Mouse (Mus musculus) lung, embryonic 16.5 days (tissue): Measurements from ENCODE around the gene Gid4. TPM values are rescaled to one million over a fixed set of nuclear protein-coding genes. Genes with fewer than 3 reads are reported as not detected.
"Not testable (repeated sequence)": the region's sequence is repeated elsewhere in the genome, so short reads cannot be mapped to it uniquely, and the experiment has no call there.

ENCODE experiments used
- ATAC-seq: fragments of 200-750 bp; cut with Nextera tagmentation; 2 replicates; pipeline ENCODE4 v1.8.0; 2017; ENCODE audit warnings: low read depth, mild to moderate bottlenecking, moderate library complexity
- H3K27ac ChIP-seq: fragments of 300-500 bp; sonication (generic); 2 replicates; pipeline ENCODE4 v1.5.1; 2014; ENCODE audit warnings: mild to moderate bottlenecking, control low read depth, low read length
- H3K27me3 ChIP-seq: fragments of 300-500 bp; sonication (generic); 2 replicates; pipeline ENCODE4 v1.6.1; 2014; ENCODE audit warnings: low read depth, low read length, mixed read lengths; ENCODE audit not compliant: control insufficient read depth, insufficient read depth
- H3K36me3 ChIP-seq: fragments of 300-500 bp; sonication (generic); 2 replicates; pipeline ENCODE4 v1.6.1; 2014; ENCODE audit warnings: low read length; ENCODE audit not compliant: control insufficient read depth, insufficient read depth
- H3K4me1 ChIP-seq: fragments of 300-500 bp; sonication (generic); replicated peaks from 2 replicates; pipeline ENCODE4 v1.6.1; 2014; ENCODE audit warnings: low read length, mixed read lengths; ENCODE audit not compliant: control insufficient read depth, insufficient read depth
- H3K4me2 ChIP-seq: fragments of 300-500 bp; sonication (generic); 2 replicates; pipeline ENCODE4 v1.6.1; 2014; ENCODE audit warnings: low read depth, low read length, control low read depth
- H3K4me3 ChIP-seq: fragments of 300-500 bp; sonication (generic); 2 replicates; pipeline ENCODE4 v1.5.1; 2014; ENCODE audit warnings: mild to moderate bottlenecking, low read length, control low read depth
- H3K9ac ChIP-seq: fragments of 300-500 bp; sonication (generic); 2 replicates; pipeline ENCODE4 v1.6.1; 2014; ENCODE audit warnings: low read length, control low read depth
- H3K9me3 ChIP-seq: fragments of 300-500 bp; sonication (generic); 2 replicates; pipeline ENCODE4 v1.6.1; 2016; ENCODE audit warnings: low read length; ENCODE audit not compliant: control insufficient read depth
- WGBS: fragments of 180-500 bp; shearing (Covaris S2); extraction: QIAGEN DNeasy Blood & Tissue Kit; methylation state at CpG from one replicate; pipeline ENCODE4 v1.1.7; 2014; 5-methylcytosine and 5-hydroxymethylcytosine counted together
- polyA plus RNA-seq: library from polyadenylated mRNA; unstranded; fragments of >200 nt; fragmentation: Nextera tagmentation; extraction: Ambion mirVana; gene quantifications from 2 replicates; pipeline ENCODE4 v1.2.1, GENCODE M21; 2015

The Gid4 gene
- polyA plus RNA-seq, 1 experiment from 2014 or later: 22.3 TPM

DNA sequence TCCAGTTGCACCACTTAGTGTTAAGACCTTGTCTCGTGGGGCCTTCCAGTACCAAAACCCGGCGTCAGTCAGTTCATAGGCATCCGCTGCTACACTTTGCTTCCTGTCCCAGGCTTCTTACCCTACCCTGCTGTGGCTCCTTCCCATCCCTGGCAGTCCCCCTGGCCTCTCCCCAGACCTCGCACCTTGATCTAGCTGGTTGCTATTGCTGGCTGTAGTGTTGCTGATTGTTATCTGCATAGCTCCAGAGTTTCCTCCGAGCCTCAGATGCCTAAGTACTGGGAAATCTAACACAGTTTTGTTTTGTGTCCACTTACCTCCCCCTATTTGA, 1.5 kb downstream of the Gid4 start:
- H3K27me3 ChIP-seq: no peaks in the 10 kb centered on the region
- ATAC-seq: no peak
- no peaks in the 10 kb centered on the region for H3K36me3 ChIP-seq
- H3K4me3 ChIP-seq: peak overlapping the region; percentile 64
- peak overlapping the region; percentile 72 for H3K4me2 ChIP-seq
- H3K4me1 ChIP-seq: peaks cover 18% of the 10 kb centered on the region
- H3K27ac ChIP-seq: no peak overlapping the region
- H3K9ac ChIP-seq: peak overlapping the region; percentile 98
- WGBS: 3% methylated on average over 6 of the region's 6 CpGs
- H3K9me3 ChIP-seq: no peaks in the 10 kb centered on the region

DNA sequence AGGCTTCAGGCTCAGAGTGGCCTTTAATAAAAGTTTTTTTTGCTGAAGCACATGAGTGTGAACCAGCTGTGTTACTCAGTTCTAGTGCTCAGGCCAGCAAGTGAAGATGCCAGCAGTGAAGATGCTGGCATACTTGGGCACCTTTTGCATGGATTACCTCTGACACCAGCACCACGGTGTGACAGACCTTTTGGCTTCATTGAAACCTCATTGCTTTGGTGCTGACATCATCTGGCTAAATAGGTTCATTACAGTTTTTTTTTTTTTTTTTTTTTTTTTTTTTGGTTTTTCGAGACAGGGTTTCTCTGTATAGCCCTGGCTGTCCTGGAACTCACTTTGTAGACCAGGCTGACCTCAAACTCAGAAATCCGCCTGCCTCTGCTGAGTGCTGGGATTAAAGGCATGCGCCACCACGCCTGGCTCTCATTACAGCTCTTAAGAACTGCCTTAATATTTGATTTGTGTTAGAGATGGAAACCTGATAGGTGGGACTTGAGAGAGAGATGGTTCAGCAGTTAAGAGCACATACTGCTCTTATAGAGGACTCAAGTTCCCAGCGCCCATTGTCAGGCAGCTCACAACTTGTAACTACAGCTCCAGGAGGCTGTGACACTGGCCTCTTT, 5.2 kb downstream of the Gid4 start:
- Histone ChIP-seq H3K27me3 (no peaks in the 10 kb centered on the region), H3K4me1 (peaks cover 10% of the 10 kb centered on the region), H3K9ac (no peak overlapping the region), H3K9me3 (no peaks in the 10 kb centered on the region), H3K4me2 (no peak overlapping the region), H3K36me3 (no peaks in the 10 kb centered on the region), H3K4me3 (no peak overlapping the region), H3K27ac (no peak overlapping the region)
- WGBS: 62% methylated on average over 5 of the region's 6 CpGs
- no peak for ATAC-seq

DNA sequence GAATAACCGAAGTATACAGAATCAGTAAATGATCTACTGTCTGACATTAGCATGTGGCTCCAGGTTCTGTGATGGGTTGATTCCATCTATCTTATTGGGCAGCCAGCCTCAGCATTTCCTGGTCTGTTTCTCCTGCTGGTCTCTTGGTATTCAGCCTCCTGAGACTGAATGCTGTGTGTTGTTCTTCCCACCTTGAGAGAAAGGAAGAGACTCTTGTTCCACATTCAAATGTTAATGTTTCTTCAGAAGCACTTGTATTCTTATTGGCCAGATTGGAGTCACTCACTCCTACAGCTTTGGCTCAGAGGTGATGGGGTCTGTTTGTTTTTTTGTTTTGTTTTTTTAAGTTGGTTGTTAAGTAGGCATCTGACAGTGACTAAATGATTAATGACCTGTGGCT, 6.1 kb downstream of the Gid4 start:
- Histone ChIP-seq H3K9me3 (no peaks in the 10 kb centered on the region), H3K27ac (no peak overlapping the region), H3K27me3 (no peaks in the 10 kb centered on the region), H3K4me3 (no peak overlapping the region), H3K4me1 (peaks cover 10% of the 10 kb centered on the region), H3K9ac (no peak overlapping the region), H3K4me2 (no peak overlapping the region), H3K36me3 (peaks cover 6% of the 10 kb centered on the region)
- WGBS: 64% methylated on average over 1 of the region's 1 CpGs
- no peak for ATAC-seq

DNA sequence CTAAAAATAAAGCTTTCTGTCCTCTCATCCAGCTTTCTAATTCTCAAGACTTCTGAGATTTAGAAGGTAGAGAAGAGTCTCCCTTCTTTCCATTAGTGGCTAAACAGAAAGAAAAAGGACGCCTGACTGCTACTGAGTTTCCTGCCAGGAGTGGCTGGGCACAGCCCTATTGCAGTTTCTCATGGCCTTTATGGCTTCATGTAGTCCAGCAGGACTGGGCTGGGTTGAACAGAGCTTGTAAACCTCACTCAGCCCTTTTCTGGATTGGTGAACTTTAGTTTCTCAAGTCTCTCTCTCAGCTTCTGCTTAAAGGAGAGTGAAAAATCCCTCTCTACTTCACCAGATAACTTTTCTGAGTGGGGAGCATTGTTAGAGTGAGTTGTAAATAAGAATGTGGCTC, 9.5 kb downstream of the Gid4 start:
- ATAC-seq: no peak
- no peak overlapping the region for H3K4me3 ChIP-seq
- H3K36me3 ChIP-seq: peaks cover 9% of the 10 kb centered on the region
- H3K4me2 ChIP-seq: no peak overlapping the region
- no peaks in the 10 kb centered on the region for H3K9me3 ChIP-seq
- H3K27ac ChIP-seq: no peak overlapping the region
- H3K9ac ChIP-seq: no peak overlapping the region
- no peaks in the 10 kb centered on the region for H3K4me1 ChIP-seq
- no peaks in the 10 kb centered on the region for H3K27me3 ChIP-seq
- WGBS: 65% methylated on average over 1 of the region's 1 CpGs

- Histone ChIP-seq H3K27me3 (no peaks in the 10 kb centered on the region), H3K36me3 (peaks cover 10% of the 10 kb centered on the region), H3K4me3 (no peak overlapping the region), H3K27ac (no peak overlapping the region), H3K9ac (no peak overlapping the region), H3K4me1 (no peaks in the 10 kb centered on the region), H3K4me2 (no peak overlapping the region), H3K9me3 (no peaks in the 10 kb centered on the region)
- 95% methylated on average over 3 of the region's 3 CpGs for WGBS
- ATAC-seq: no peak
These were observed 10.7 kb downstream of the Gid4 start for GRCm38 (mm10) chr11:60427628-60428027.

GRCm38 (mm10) chr11:60433501-60433900, 16.6 kb downstream of the Gid4 start:
- no peak overlapping the region for H3K9ac ChIP-seq
- H3K4me3 ChIP-seq: no peak overlapping the region
- peaks cover 17% of the 10 kb centered on the region for H3K36me3 ChIP-seq
- H3K4me2 ChIP-seq: no peak overlapping the region
- no peaks in the 10 kb centered on the region for H3K27me3 ChIP-seq
- no peaks in the 10 kb centered on the region for H3K9me3 ChIP-seq
- no peak overlapping the region for H3K27ac ChIP-seq
- no peak for ATAC-seq
- H3K4me1 ChIP-seq: no peaks in the 10 kb centered on the region

DNA sequence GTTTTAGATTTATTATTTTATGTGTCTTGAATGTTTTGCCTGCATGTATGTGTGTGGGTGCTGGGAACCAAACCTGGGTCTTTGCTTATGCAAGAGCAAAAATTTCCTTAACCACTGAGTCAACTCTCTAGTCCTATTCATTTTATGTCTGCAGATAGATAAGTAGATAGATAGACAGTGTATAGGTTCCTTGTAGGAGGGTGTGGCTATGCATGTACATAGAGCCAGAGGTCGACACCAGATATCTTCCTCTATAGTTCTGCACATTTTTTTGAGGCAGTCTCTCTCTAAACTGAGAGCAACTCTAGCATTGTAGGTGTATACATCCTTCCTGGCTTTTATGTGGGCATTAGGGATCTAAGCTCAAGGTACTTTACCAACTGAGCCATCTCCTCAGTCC, 18.2 kb downstream of the Gid4 start:
- WGBS: 94% methylated on average over 1 of the region's 1 CpGs
- no peak overlapping the region for H3K27ac ChIP-seq
- H3K4me2 ChIP-seq: no peak overlapping the region
- no peaks in the 10 kb centered on the region for H3K9me3 ChIP-seq
- H3K36me3 ChIP-seq: peaks cover 15% of the 10 kb centered on the region
- ATAC-seq: no peak
- H3K27me3 ChIP-seq: no peaks in the 10 kb centered on the region
- H3K4me3 ChIP-seq: no peak overlapping the region
- no peak overlapping the region for H3K9ac ChIP-seq
- no peaks in the 10 kb centered on the region for H3K4me1 ChIP-seq

GRCm38 (mm10) chr11:60436618-60437017, 19.7 kb downstream of the Gid4 start:
- Histone ChIP-seq H3K4me3 (no peak overlapping the region), H3K9ac (no peak overlapping the region), H3K4me2 (no peak overlapping the region), H3K4me1 (no peaks in the 10 kb centered on the region), H3K36me3 (peaks cover 18% of the 10 kb centered on the region), H3K9me3 (no peaks in the 10 kb centered on the region), H3K27me3 (no peaks in the 10 kb centered on the region), H3K27ac (no peak overlapping the region)
- 84% methylated on average over 3 of the region's 3 CpGs for WGBS
- no peak for ATAC-seq

DNA sequence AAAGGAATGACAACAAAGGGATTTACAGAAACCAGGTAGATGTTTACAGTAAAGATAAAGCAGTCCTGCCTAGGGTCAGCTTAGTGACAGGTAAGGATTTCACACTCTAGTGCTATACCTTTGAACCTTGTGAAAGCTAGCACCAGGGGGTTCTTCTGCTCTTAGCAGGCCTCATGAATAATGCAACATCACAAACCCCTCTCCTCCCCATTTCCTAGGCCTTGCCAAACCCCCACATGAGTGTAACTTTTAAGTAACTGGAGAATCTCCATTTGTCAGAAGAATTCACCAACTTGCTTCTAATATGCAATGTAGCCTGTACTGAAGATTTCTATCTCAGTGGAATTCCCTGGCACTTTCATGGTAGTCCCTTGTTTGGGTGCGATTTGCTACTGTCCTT, 22.7 kb downstream of the Gid4 start:
- 21% methylated on average over 1 of the region's 1 CpGs for WGBS
- H3K36me3 ChIP-seq: peaks cover 23% of the 10 kb centered on the region

DNA sequence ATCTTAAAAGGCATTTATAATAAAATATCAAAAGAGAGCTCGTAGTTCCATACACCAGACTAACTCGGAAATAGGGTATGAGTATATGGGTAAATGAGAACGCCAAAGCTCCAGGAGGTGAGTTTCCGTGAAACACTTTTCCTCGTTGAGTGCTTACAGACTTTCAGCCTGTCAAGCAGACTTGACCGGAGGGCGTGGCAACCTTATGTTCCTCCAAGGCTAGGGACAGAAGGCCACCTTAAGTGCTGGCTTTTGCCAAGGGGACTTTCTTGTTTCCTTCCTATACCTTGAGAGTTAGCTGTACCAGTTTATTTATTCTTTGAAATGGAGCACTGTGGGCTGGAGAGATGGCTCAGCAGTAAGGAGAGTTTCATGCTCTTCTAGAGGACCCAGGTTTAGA, 23.2 kb downstream of the Gid4 start:
- Histone ChIP-seq H3K4me2 (no peak overlapping the region), H3K9ac (no peak overlapping the region), H3K27ac (no peak overlapping the region), H3K4me1 (no peaks in the 10 kb centered on the region), H3K9me3 (no peaks in the 10 kb centered on the region), H3K36me3 (peaks cover 23% of the 10 kb centered on the region), H3K27me3 (no peaks in the 10 kb centered on the region), H3K4me3 (no peak overlapping the region)
- ATAC-seq: no peak
- WGBS: 35% methylated on average over 7 of the region's 7 CpGs

More for the DNA sequence above, 22.7 kb downstream of the Gid4 start:
- not testable (repeated sequence) for H3K9me3 ChIP-seq, H3K27ac ChIP-seq, ATAC-seq, H3K27me3 ChIP-seq, H3K4me1 ChIP-seq, H3K9ac ChIP-seq, H3K4me2 ChIP-seq, H3K4me3 ChIP-seq
